Mouse (Mus musculus): ENCODE measurements around the gene Tbc1d30. TPM values are rescaled to one million over a fixed set of nuclear protein-coding genes. Genes with fewer than 3 reads are reported as not detected.

Tbc1d30 gene
- polyA plus RNA-seq, 1 experiment from 2014 or later = 18.2 TPM

GRCm38 (mm10) chr10:121309123-121309655 lies 41.9 kb downstream of the Tbc1d30 start:
- Histone ChIP-seq H3K4me2 (peak overlapping the region; percentile 60), H3K9ac (replicated peaks) (peak overlapping the region; percentile 87), H3K4me3 (replicated peaks) (peak overlapping the region; percentile 67), H3K4me1 (peaks cover 36% of the 10 kb centered on the region), H3K27ac (replicated peaks) (peak overlapping the region; percentile 93), H3K9me3 (replicated peaks) (no peaks in the 10 kb centered on the region), H3K27me3 (replicated peaks) (no peaks in the 10 kb centered on the region; the same call in 1 of the 2 replicates), H3K36me3 (no peaks in the 10 kb centered on the region; the same call in 1 of the 2 replicates)
- no peak for ATAC-seq (ENCODE audit: low FRiP score)
- 18% methylated on average over 11 of the region's 11 CpGs for WGBS

GRCm38 (mm10) chr10:121305441-121305840 lies 45.6 kb downstream of the Tbc1d30 start:
- ATAC-seq (ENCODE audit: low FRiP score) = no peak
- H3K27ac ChIP-seq (replicated peaks) = no peak overlapping the region
- H3K4me1 ChIP-seq = peaks cover 27% of the 10 kb centered on the region
- no peaks in the 10 kb centered on the region for H3K9me3 ChIP-seq (replicated peaks)
- H3K9ac ChIP-seq (replicated peaks) = no peak overlapping the region
- H3K27me3 ChIP-seq (replicated peaks) = no peaks in the 10 kb centered on the region; the same call in 1 of the 2 replicates
- H3K36me3 ChIP-seq = peaks cover 24% of the 10 kb centered on the region
- no peak overlapping the region for H3K4me2 ChIP-seq
- no peak overlapping the region for H3K4me3 ChIP-seq (replicated peaks)
- 31% methylated on average over 5 of the region's 5 CpGs for WGBS

- ATAC-seq (ENCODE audit: low FRiP score) = no peak
- Histone ChIP-seq H3K27me3 (replicated peaks) (no peaks in the 10 kb centered on the region), H3K9me3 (replicated peaks) (no peaks in the 10 kb centered on the region), H3K4me2 (no peak overlapping the region), H3K4me3 (replicated peaks) (no peak overlapping the region), H3K4me1 (peaks cover 14% of the 10 kb centered on the region), H3K27ac (replicated peaks) (no peak overlapping the region), H3K9ac (replicated peaks) (no peak overlapping the region), H3K36me3 (peaks cover 27% of the 10 kb centered on the region)
- WGBS = 90% methylated on average over 3 of the region's 3 CpGs
Measured at GRCm38 (mm10) chr10:121303559-121303958, 47.5 kb downstream of the Tbc1d30 start.

GRCm38 (mm10) chr10:121301868-121302267 lies 49.2 kb downstream of the Tbc1d30 start:
- H3K27me3 ChIP-seq (replicated peaks) = no peaks in the 10 kb centered on the region
- H3K4me2 ChIP-seq = no peak overlapping the region
- no peak overlapping the region for H3K27ac ChIP-seq (replicated peaks)
- peaks cover 27% of the 10 kb centered on the region for H3K36me3 ChIP-seq
- peaks cover 13% of the 10 kb centered on the region for H3K4me1 ChIP-seq
- no peak overlapping the region for H3K4me3 ChIP-seq (replicated peaks)
- WGBS = 85% methylated on average over 14 of the region's 14 CpGs
- ATAC-seq (ENCODE audit: low FRiP score) = no peak
- H3K9me3 ChIP-seq (replicated peaks) = no peaks in the 10 kb centered on the region
- no peak overlapping the region for H3K9ac ChIP-seq (replicated peaks)

- no peak overlapping the region for H3K27ac ChIP-seq (replicated peaks)
- no peaks in the 10 kb centered on the region for H3K9me3 ChIP-seq (replicated peaks)
- H3K27me3 ChIP-seq (replicated peaks) = no peaks in the 10 kb centered on the region
- no peak overlapping the region for H3K4me2 ChIP-seq
- WGBS = 78% methylated on average over 7 of the region's 7 CpGs
- ATAC-seq (ENCODE audit: low FRiP score) = no peak
- no peak overlapping the region for H3K4me3 ChIP-seq (replicated peaks)
- H3K36me3 ChIP-seq = peaks cover 30% of the 10 kb centered on the region
- H3K9ac ChIP-seq (replicated peaks) = no peak overlapping the region
- H3K4me1 ChIP-seq = peaks cover 11% of the 10 kb centered on the region
Measured at GRCm38 (mm10) chr10:121300659-121301058, 50.4 kb downstream of the Tbc1d30 start.

- WGBS = 27% methylated on average over 25 of the region's 25 CpGs
- H3K9ac ChIP-seq (replicated peaks) = no peak overlapping the region
- no peaks in the 10 kb centered on the region for H3K9me3 ChIP-seq (replicated peaks)
- H3K4me2 ChIP-seq = peak overlapping the region; percentile 50
- H3K4me1 ChIP-seq = peaks cover 12% of the 10 kb centered on the region
- 0 out of 2 replicates have a peak overlapping the region, but pooled peaks have one; percentile 11 for H3K4me3 ChIP-seq (replicated peaks)
- H3K27me3 ChIP-seq (replicated peaks) = no peaks in the 10 kb centered on the region
- peaks cover 47% of the 10 kb centered on the region for H3K36me3 ChIP-seq
- H3K27ac ChIP-seq (replicated peaks) = no peak overlapping the region
- peak; percentile 60; the same call in 1 of the 2 replicates for ATAC-seq (ENCODE audit: low FRiP score)
Measured at GRCm38 (mm10) chr10:121297054-121297701, 53.9 kb downstream of the Tbc1d30 start.

- WGBS = 82% methylated on average over 16 of the region's 16 CpGs
- Histone ChIP-seq H3K4me1 (peaks cover 36% of the 10 kb centered on the region), H3K4me3 (replicated peaks) (no peak overlapping the region), H3K36me3 (peaks cover 28% of the 10 kb centered on the region), H3K9me3 (replicated peaks) (no peaks in the 10 kb centered on the region), H3K4me2 (no peak overlapping the region), H3K9ac (replicated peaks) (no peak overlapping the region), H3K27ac (replicated peaks) (no peak overlapping the region), H3K27me3 (replicated peaks) (no peaks in the 10 kb centered on the region)
- no peak for ATAC-seq (ENCODE audit: low FRiP score)
Measured at GRCm38 (mm10) chr10:121294471-121294870, 56.6 kb downstream of the Tbc1d30 start.

- peaks cover 29% of the 10 kb centered on the region for H3K36me3 ChIP-seq
- no peak overlapping the region for H3K9ac ChIP-seq (replicated peaks)
- H3K27me3 ChIP-seq (replicated peaks) = no peaks in the 10 kb centered on the region
- H3K4me3 ChIP-seq (replicated peaks) = no peak overlapping the region
- no peaks in the 10 kb centered on the region for H3K9me3 ChIP-seq (replicated peaks)
- no peak overlapping the region for H3K27ac ChIP-seq (replicated peaks)
- ATAC-seq (ENCODE audit: low FRiP score) = no peak
- H3K4me1 ChIP-seq = peaks cover 39% of the 10 kb centered on the region
- H3K4me2 ChIP-seq = no peak overlapping the region
- 82% methylated on average over 8 of the region's 8 CpGs for WGBS
Measured at GRCm38 (mm10) chr10:121293829-121294228, 57.2 kb downstream of the Tbc1d30 start.

- Histone ChIP-seq H3K27me3 (replicated peaks) (no peaks in the 10 kb centered on the region), H3K4me1 (peaks cover 30% of the 10 kb centered on the region), H3K4me2 (peak overlapping the region; percentile 33), H3K9ac (replicated peaks) (no peak overlapping the region), H3K27ac (replicated peaks) (peak overlapping the region; percentile 76), H3K36me3 (peaks cover 36% of the 10 kb centered on the region), H3K4me3 (replicated peaks) (no peak overlapping the region), H3K9me3 (replicated peaks) (no peaks in the 10 kb centered on the region)
- ATAC-seq (ENCODE audit: low FRiP score) = peak; percentile 33
- 83% methylated on average over 10 of the region's 10 CpGs for WGBS
Measured at GRCm38 (mm10) chr10:121291272-121291917, 59.7 kb downstream of the Tbc1d30 start.

GRCm38 (mm10) chr10:121290682-121291078 lies 60.4 kb downstream of the Tbc1d30 start:
- H3K4me2 ChIP-seq = peak overlapping the region; percentile 33
- H3K4me1 ChIP-seq = peaks cover 30% of the 10 kb centered on the region
- H3K9me3 ChIP-seq (replicated peaks) = no peaks in the 10 kb centered on the region
- whole genome bisulfite sequencing = 25% methylated on average over 20 of the region's 20 CpGs
- H3K27me3 ChIP-seq (replicated peaks) = no peaks in the 10 kb centered on the region
- no peak overlapping the region for H3K4me3 ChIP-seq (replicated peaks)
- peak; percentile 89 for ATAC-seq (ENCODE audit: low FRiP score)
- peaks cover 39% of the 10 kb centered on the region for H3K36me3 ChIP-seq
- peak overlapping the region; percentile 76 for H3K27ac ChIP-seq (replicated peaks)
- no peak overlapping the region for H3K9ac ChIP-seq (replicated peaks)

- peaks cover 30% of the 10 kb centered on the region for H3K4me1 ChIP-seq
- peak overlapping the region; percentile 33; the same call in 1 of the 2 replicates for H3K4me2 ChIP-seq
- H3K36me3 ChIP-seq = peaks cover 40% of the 10 kb centered on the region
- H3K27me3 ChIP-seq (replicated peaks) = no peaks in the 10 kb centered on the region
- H3K27ac ChIP-seq (replicated peaks) = peak overlapping the region; percentile 76
- no peak overlapping the region for H3K9ac ChIP-seq (replicated peaks)
- H3K9me3 ChIP-seq (replicated peaks) = no peaks in the 10 kb centered on the region
- H3K4me3 ChIP-seq (replicated peaks) = no peak overlapping the region
- 54% methylated on average over 4 of the region's 4 CpGs for WGBS
- ATAC-seq (ENCODE audit: low FRiP score) = peak; percentile 19; the same call in 1 of the 2 replicates
Measured at GRCm38 (mm10) chr10:121289970-121290681, 61.0 kb downstream of the Tbc1d30 start.

All from neural tube, embryonic 15.5 days (tissue).